28 mouse cellular contexts compared by ENCODE assay signal in the genomic region with DNA sequence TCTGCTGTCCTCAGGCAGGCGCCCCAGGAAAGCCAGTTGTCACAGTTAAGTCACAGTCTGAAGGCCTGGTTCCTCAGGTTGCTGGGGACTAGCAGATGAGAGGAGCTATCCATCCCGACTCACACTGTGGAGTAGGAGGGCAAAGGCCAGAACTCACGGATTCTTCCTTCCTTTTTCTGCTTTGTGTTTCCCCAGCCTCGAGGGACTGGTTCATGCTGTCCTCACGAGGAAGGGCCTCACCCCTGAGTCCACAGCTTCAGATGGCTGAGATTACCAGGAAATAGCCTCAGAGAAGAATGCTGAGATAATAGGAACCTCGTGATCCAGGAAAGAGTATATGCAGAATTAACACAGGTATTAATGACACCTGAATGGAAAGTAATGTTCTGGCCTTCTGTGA. TPM values are rescaled to one million over a fixed set of nuclear protein-coding genes. Genes with fewer than 3 reads are reported as not detected.
DNase-seq lines count a peak whose midpoint lies in the region; ATAC-seq and TF ChIP-seq lines count a peak whose summit lies in the region.
"Had no signal": no experiment of that assay in that cellular context is flagged by ENCODE, and none has a peak within 500 bp of the region (broad histone marks: within the 10 kb centered on the region; RNA-seq: fewer than 3 reads in every experiment).

No protein-coding gene starts in this region.

- peaks cover 42% of the 10 kb centered on the region for H3K36me3 ChIP-seq in heart, embryonic 13.5 days
- H3K36me3 ChIP-seq in spleen, adult 2 months (ENCODE audit: control insufficient read depth, insufficient read depth, low read length): no peaks in the 10 kb centered on the region
- peaks cover 8% of the 10 kb centered on the region; the same call in 1 of the 2 replicates for H3K36me3 ChIP-seq in intestine, postnatal 0 days (ENCODE audit: control insufficient read depth, insufficient read depth)
- no peaks in the 10 kb centered on the region; the same call in 1 of the 2 replicates for H3K36me3 ChIP-seq in stomach, postnatal 0 days (ENCODE audit: control insufficient read depth, insufficient read depth, low read length)
- H3K36me3 ChIP-seq: hindbrain, embryonic 12.5 days; neural tube, embryonic 15.5 days had no signal

- peak overlapping the region; percentile 69 for H3K27ac ChIP-seq in heart, embryonic 13.5 days (replicated peaks)
- peak overlapping the region; percentile 10; the same call in 1 of the 2 replicates for H3K27ac ChIP-seq in spleen, adult 2 months (ENCODE audit: insufficient read depth, low read length)
- no peak overlapping the region for H3K27ac ChIP-seq in intestine, postnatal 0 days (ENCODE audit: low read depth, low read length)
- H3K27ac ChIP-seq in stomach, postnatal 0 days (replicated peaks): no peak overlapping the region
- H3K27ac ChIP-seq: hindbrain, embryonic 12.5 days; kidney, postnatal 0 days; limb, embryonic 13.5 days; midbrain, embryonic 13.5 days; neural tube, embryonic 15.5 days had no signal

- no peak for ATAC-seq in heart, embryonic 13.5 days (ENCODE audit: extremely low read depth, insufficient number of reproducible peaks, low FRiP score, low TSS enrichment)
- ATAC-seq in intestine, postnatal 0 days: peak; percentile 94
- ATAC-seq in stomach, postnatal 0 days (ENCODE audit: low FRiP score, low TSS enrichment): peak; percentile 51; the same call in 1 of the 2 replicates
- ATAC-seq: forebrain, postnatal 0 days; midbrain, embryonic 13.5 days; Patski had no signal

- peaks cover 64% of the 10 kb centered on the region for H3K4me1 ChIP-seq in heart, embryonic 13.5 days
- peaks cover 5% of the 10 kb centered on the region; the same call in 1 of the 2 replicates for H3K4me1 ChIP-seq in spleen, adult 2 months (ENCODE audit: control insufficient read depth, insufficient read depth, insufficient read length)
- 0 out of 2 replicates have a peak, but pooled peaks cover 6% of the 10 kb centered on the region for H3K4me1 ChIP-seq in intestine, postnatal 0 days (replicated peaks; ENCODE audit: control insufficient read depth, insufficient read depth, low read length)
- H3K4me1 ChIP-seq in stomach, postnatal 0 days (replicated peaks; ENCODE audit: control insufficient read depth, insufficient read depth): no peaks in the 10 kb centered on the region; the same call in none of the 2 replicates

- TF ChIP-seq POLR2A in spleen, adult 2 months (IDR thresholded peaks at IDR 0.05; ENCODE audit: low read depth, low read length): no peak

- no peak overlapping the region for H3K9ac ChIP-seq in heart, embryonic 13.5 days
- no peak overlapping the region for H3K9ac ChIP-seq in intestine, postnatal 0 days (ENCODE audit: low read depth, low read length)
- no peak overlapping the region for H3K9ac ChIP-seq in stomach, postnatal 0 days (ENCODE audit: low read length)
- H3K9ac ChIP-seq: forebrain, postnatal 0 days; hindbrain, embryonic 12.5 days; limb, embryonic 13.5 days; midbrain, embryonic 13.5 days; neural tube, embryonic 15.5 days had no signal

- 29% methylated on average over 6 of the region's 6 CpGs for WGBS in heart, embryonic 13.5 days
- WGBS in spleen, adult 2 months: 57% methylated on average over 6 of the region's 6 CpGs
- WGBS in intestine, postnatal 0 days: 31% methylated on average over 6 of the region's 6 CpGs
- WGBS in stomach, postnatal 0 days: 46% methylated on average over 6 of the region's 6 CpGs

- no peak for TF ChIP-seq CTCF in spleen, adult 2 months (IDR thresholded peaks at IDR 0.05; ENCODE audit: extremely low read depth, insufficient read depth, insufficient read length, insufficient replicate concordance)
- no peak for TF ChIP-seq CTCF in intestine, postnatal 0 days (IDR thresholded peaks at IDR 0.05; ENCODE audit: low read depth)
- no peak for TF ChIP-seq CTCF in stomach, postnatal 0 days (IDR thresholded peaks at IDR 0.05; ENCODE audit: low read depth)

- no peak overlapping the region for H3K4me2 ChIP-seq in heart, embryonic 13.5 days
- H3K4me2 ChIP-seq in intestine, postnatal 0 days (replicated peaks; ENCODE audit: low read depth): no peak overlapping the region
- no peak overlapping the region for H3K4me2 ChIP-seq in stomach, postnatal 0 days (replicated peaks; ENCODE audit: low read depth)
- H3K4me2 ChIP-seq: hindbrain, embryonic 12.5 days; limb, embryonic 13.5 days; liver, embryonic 11.5 days; midbrain, embryonic 13.5 days; neural tube, embryonic 15.5 days had no signal

- DNase-seq in heart, postnatal 25 days (ENCODE audit: low spot score): no peak
- no peak for DNase-seq in spleen, adult 2 months (ENCODE audit: low read depth in 1 of 2, low spot score in 2 of 2)
- DNase-seq in spleen, postnatal 4 days (ENCODE audit: low spot score in 2 of 2): no peak
- DNase-seq in stomach, postnatal 0 days (ENCODE audit: low spot score): no peak
- DNase-seq in right cerebral cortex, postnatal 36 days (ENCODE audit: low spot score in 2 of 2): no peak
- no peak for DNase-seq in thymus, adult 18-20 months
- DNase-seq: adrenal gland, postnatal 14 days; cerebellum, adult 18-20 months; cerebellum, postnatal 10 days; forebrain, postnatal 0 days; gastrocnemius, postnatal 10 days; heart, postnatal 14 days; kidney, postnatal 4 days; lung, adult 18-20 months; lung, postnatal 14 days; right cerebral cortex, postnatal 25 days; thymus, postnatal 36 days had no signal

- TF ChIP-seq EP300 in stomach, postnatal 0 days (optimal IDR thresholded peaks at IDR 0.05): no peak

- H3K4me3 ChIP-seq in heart, embryonic 13.5 days: no peak overlapping the region
- H3K4me3 ChIP-seq in spleen, adult 2 months (ENCODE audit: extremely low read depth, insufficient read depth, insufficient read length): no peak overlapping the region
- no peak overlapping the region for H3K4me3 ChIP-seq in intestine, postnatal 0 days (ENCODE audit: low read depth, low read length)
- no peak overlapping the region for H3K4me3 ChIP-seq in stomach, postnatal 0 days (ENCODE audit: low read depth, low read length)
- H3K4me3 ChIP-seq: erythroblast, embryonic 14.5 days; hindbrain, embryonic 12.5 days; limb, embryonic 13.5 days; megakaryocyte, embryonic 14.5 days; midbrain, embryonic 13.5 days; neural tube, embryonic 15.5 days had no signal

- no peaks in the 10 kb centered on the region for H3K9me3 ChIP-seq in heart, embryonic 13.5 days
- H3K9me3 ChIP-seq in intestine, postnatal 0 days (ENCODE audit: control insufficient read depth): no peaks in the 10 kb centered on the region
- no peaks in the 10 kb centered on the region for H3K9me3 ChIP-seq in stomach, postnatal 0 days (ENCODE audit: control insufficient read depth, low read length)
- H3K9me3 ChIP-seq: hindbrain, embryonic 12.5 days; limb, embryonic 13.5 days; megakaryocyte, embryonic 14.5 days; midbrain, embryonic 13.5 days; neural tube, embryonic 15.5 days had no signal

- intact Hi-C loops in heart, postnatal 25 days (cut with DNase I): no loop called here

- no peaks in the 10 kb centered on the region for H3K27me3 ChIP-seq in heart, embryonic 13.5 days (replicated peaks)
- H3K27me3 ChIP-seq in spleen, adult 2 months (ENCODE audit: control insufficient read depth, insufficient read depth, low read length): no peaks in the 10 kb centered on the region
- H3K27me3 ChIP-seq in intestine, postnatal 0 days (replicated peaks; ENCODE audit: control insufficient read depth, insufficient read depth, low read length): no peaks in the 10 kb centered on the region
- H3K27me3 ChIP-seq in stomach, postnatal 0 days (ENCODE audit: control insufficient read depth, insufficient read depth, low read length): no peaks in the 10 kb centered on the region
- H3K27me3 ChIP-seq: hindbrain, embryonic 12.5 days; limb, embryonic 13.5 days; megakaryocyte, embryonic 14.5 days; midbrain, embryonic 13.5 days; neural tube, embryonic 15.5 days; Patski had no signal

RNA-seq across cellular contexts. Expression of a gene that starts 30.6 kb away (rescaled TPM):
- polyA plus RNA-seq in heart, embryonic 13.5 days (2015; fragmentation: Nextera tagmentation; extraction: Ambion mirVana): 12.5 and 12.8 TPM in 2 replicates
- 10 to 100 TPM; 11.4 to 13.0 TPM for total RNA-seq in heart, postnatal 25 days (2021)
- 21.6 and 35.2 TPM in 2 replicates for polyA plus RNA-seq in spleen, adult 2 months (2012; rRNA removed)
- 7.8 and 9.4 TPM in 2 replicates for polyA plus RNA-seq in intestine, postnatal 0 days (2015; fragmentation: Nextera tagmentation; extraction: Ambion mirVana)
- polyA plus RNA-seq in stomach, postnatal 0 days (2015; fragmentation: Nextera tagmentation; extraction: Ambion mirVana): 5.9 and 7.6 TPM in 2 replicates

Comparison
In these comparisons a context has a peak if more than half of its experiments do, and no peak if none do; other contexts are left out.
1. H3K27ac ChIP-seq: peak in heart, embryonic 13.5 days (single experiment) and spleen, adult 2 months (single experiment); none in intestine, postnatal 0 days (single experiment) and stomach, postnatal 0 days (single experiment).